Mouse (Mus musculus) heart, postnatal 0 days (tissue): ENCODE data around the gene Prps1l1.

Experiments used
- CTCF ChIP-seq: IDR thresholded peaks from 2 replicates; pipeline ENCODE4 v1.5.1; 2016; ENCODE audit warnings: antibody characterized with exemption, control low read depth, low read depth
- EP300 ChIP-seq: IDR thresholded peaks from 2 replicates; pipeline ENCODE4 v1.6.1; 2016; ENCODE audit warnings: antibody characterized with exemption, low read depth

GRCm38 (mm10) chr12:34997597-34998182, 13.1 kb downstream of the Prps1l1 start:
- no peak for TF ChIP-seq CTCF
- no peak for TF ChIP-seq EP300
